Mouse (Mus musculus): ENCODE measurements around the gene Srcin1.

The Srcin1 gene

DNA sequence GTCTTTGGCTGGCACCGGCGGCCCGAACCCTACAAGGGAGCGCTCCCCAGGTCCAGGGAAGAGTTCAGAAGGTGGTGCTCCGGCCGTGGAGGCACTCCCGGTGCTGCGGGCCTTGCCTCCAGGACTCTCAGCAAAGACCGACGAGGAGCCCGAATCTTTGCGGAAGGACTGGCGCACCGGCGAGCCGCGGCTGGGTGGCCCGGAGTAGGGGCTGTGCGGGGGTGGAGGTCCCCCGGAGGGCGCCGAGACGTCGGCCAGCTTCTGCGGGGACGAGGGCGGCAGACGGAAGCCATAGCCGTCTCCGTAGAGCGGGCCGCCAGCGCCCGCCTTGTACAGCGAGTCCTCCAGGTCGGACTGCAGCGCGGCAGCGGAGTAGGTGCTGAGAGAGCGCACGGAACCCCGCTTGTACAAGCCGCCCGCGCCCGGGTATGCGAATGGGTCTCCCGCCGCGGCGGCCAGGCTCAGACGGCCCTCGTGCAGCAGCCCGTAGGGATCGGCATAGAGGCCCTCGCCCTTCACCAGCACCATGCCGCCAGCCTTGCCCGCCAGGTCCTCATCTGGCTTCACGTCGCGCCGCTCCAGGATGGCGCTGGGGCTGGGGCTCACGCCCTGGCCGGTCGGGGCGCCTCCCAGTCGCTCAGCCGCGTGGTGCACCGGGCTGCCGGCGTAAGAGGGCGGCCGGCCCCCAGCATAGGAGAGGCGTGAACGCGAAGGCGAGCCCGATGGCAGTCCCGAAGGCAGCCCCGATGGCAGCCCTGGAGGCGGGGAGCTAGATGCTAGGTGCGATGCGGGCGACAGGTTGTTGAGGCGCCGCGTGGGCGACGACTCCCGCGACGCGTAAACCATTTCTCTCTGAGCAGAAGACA lies 41.3 kb downstream of the Srcin1 start:
- no peak for DNase-seq (ENCODE audit: low read depth, low spot score)

- no peak for DNase-seq (ENCODE audit: low read depth, low spot score)
Observed at GRCm38 (mm10) chr11:97533653-97534052, 42.3 kb downstream of the Srcin1 start.

DNA sequence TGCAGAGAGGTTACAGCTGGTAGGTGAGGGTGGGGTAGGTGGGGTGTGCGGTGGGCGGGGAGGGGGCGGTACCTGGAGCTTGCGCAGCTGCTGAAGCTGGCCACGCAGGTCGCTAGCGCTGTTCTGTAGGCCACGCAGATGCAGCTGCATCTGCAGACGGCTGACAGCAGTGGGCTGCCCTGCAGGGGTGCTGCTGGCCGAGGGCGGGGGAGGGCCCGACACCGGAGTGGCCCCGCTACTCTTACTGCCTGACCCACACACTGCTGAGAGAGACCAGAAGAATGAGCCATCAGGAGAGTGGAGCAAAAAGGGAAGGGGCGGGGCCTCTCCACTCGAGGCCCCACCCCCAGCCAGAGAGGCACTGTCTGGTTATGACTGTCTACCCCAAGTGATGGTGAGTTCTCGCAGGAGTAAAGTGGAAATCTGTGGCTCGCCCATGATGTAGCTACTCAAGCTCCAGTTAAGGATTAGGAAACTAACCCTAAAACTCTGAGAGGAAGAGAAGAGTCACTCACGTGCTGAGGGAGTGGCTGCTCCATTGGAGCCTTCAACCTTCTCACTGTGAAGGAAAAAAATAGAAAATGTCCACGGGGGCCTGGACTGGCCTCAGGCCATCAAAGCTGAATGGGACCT lies 42.9 kb downstream of the Srcin1 start:
- no peak for DNase-seq (ENCODE audit: low read depth, low spot score)

- no peak for DNase-seq (ENCODE audit: low read depth, low spot score)
Observed at GRCm38 (mm10) chr11:97532354-97532753, 43.6 kb downstream of the Srcin1 start.

- peak; percentile 82 for DNase-seq (ENCODE audit: low read depth, low spot score)
Observed at GRCm38 (mm10) chr11:97531381-97532260, 44.4 kb downstream of the Srcin1 start.

- DNase-seq (ENCODE audit: low read depth, low spot score) = no peak
Observed at GRCm38 (mm10) chr11:97530961-97531360, 45.0 kb downstream of the Srcin1 start.

GRCm38 (mm10) chr11:97530069-97530468 lies 45.9 kb downstream of the Srcin1 start:
- no peak for DNase-seq (ENCODE audit: low read depth, low spot score)

GRCm38 (mm10) chr11:97528282-97528808 lies 47.6 kb downstream of the Srcin1 start:
- no peak for DNase-seq (ENCODE audit: low read depth, low spot score)

- no peak for DNase-seq (ENCODE audit: low read depth, low spot score)
Observed at GRCm38 (mm10) chr11:97525313-97525712, 50.7 kb downstream of the Srcin1 start.

DNA sequence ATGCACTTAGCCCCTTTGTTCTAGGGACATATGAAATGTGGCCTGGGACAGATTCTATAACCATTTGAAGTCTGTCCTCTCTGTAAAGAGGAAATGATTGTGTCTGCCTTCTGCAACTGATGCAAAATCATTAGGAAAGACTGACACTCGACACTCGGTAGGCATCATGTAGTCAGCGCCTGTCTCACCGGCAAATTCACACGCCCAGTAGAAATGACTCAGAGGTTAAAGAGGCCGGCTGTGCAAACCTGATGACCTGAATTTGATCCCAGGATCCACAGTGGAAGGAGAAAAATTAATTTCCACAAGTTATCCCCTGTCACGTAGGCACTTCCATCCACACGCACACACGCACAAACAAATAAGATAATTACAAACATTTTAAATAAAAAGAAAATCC lies 51.7 kb downstream of the Srcin1 start:
- no peak for DNase-seq (ENCODE audit: low read depth, low spot score)

DNA sequence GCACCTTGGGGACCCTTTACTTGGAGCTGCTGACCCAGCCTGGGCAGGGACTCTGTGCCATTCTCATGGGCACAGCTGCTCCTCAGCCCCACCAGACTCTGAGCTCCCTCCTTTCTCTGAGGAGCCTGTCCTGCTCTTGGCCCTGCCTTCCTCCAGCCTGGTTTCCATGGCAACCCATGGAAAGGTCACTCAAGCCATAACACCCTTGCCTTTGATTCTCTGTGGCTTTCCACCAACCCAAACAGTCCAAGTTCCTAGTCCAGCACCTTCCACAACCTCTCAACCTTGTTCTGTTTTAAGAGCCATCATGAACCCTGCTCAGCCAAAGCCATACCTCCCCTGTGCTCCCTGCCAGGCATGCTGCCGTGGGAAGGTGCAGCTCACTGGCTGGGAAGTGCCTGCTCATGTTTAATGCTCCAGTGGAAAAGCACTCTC lies 52.1 kb downstream of the Srcin1 start:
- DNase-seq (ENCODE audit: low read depth, low spot score) = no peak

DNA sequence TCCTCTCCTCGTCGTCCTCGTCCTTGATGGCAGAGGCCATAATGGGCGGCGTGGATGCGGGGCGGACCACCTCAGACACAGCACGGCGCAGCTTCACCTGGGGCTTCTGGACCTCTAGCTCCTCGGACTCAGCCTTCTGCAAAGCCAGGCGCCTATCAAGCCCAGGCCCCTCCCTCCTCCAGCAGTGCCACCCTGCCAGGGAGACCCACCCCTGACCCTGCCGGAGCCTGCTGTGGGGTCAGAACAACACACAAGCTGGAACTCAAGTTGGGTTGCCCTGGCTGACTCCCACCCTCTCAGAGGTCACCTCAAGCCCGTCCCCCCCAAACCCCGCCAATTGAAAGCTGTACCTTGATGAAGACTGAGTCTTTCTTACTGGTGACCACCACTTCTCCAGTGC lies 52.9 kb downstream of the Srcin1 start:
- DNase-seq (ENCODE audit: low read depth, low spot score) = no peak

- no peak for DNase-seq (ENCODE audit: low read depth, low spot score)
Observed at GRCm38 (mm10) chr11:97521741-97522474, 54.1 kb downstream of the Srcin1 start.

DNA sequence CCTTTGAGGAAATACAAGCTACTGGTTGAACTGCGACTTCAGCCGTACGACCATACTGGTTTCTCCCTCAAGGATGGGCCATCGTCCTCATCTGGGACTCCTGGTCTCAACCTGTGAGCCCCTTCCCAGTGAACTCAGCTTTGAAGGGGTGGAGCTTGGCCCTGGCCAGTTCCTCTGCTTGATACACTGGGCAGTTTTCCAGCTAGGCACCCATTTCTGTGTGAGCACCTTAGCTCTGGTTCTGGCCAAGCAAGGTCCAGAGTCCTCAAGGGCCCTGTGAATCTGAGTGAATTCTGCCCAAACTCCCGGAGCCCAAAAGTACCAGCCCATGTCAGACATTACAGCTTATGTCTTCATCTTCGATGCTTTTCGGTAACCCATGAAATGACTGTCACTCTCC lies 55.4 kb downstream of the Srcin1 start:
- DNase-seq (ENCODE audit: low read depth, low spot score) = no peak

DNA sequence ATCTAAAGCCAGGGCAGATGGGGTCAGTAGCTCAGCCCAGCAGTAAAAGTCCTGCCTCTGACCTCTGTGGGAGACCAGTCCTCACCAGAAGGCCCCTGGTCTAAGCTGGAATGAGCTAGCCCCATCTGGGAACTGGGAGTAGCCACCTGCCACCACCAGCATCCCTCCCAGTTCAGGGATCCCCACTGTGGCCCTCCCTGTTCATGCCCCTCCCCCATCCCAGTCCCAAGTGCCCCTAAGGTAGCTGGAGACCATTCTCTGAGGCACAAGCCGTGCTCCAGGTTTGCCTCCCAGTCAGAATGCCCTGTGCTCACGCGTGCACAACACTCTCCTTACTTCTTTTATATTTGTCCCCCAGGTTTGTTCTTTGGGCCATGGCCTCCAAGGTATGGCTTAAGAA lies 62.9 kb downstream of the Srcin1 start:
- DNase-seq (ENCODE audit: low read depth, low spot score) = no peak

GRCm38 (mm10) chr11:97512511-97512910 lies 63.5 kb downstream of the Srcin1 start:
- DNase-seq (ENCODE audit: low read depth, low spot score) = no peak

DNA sequence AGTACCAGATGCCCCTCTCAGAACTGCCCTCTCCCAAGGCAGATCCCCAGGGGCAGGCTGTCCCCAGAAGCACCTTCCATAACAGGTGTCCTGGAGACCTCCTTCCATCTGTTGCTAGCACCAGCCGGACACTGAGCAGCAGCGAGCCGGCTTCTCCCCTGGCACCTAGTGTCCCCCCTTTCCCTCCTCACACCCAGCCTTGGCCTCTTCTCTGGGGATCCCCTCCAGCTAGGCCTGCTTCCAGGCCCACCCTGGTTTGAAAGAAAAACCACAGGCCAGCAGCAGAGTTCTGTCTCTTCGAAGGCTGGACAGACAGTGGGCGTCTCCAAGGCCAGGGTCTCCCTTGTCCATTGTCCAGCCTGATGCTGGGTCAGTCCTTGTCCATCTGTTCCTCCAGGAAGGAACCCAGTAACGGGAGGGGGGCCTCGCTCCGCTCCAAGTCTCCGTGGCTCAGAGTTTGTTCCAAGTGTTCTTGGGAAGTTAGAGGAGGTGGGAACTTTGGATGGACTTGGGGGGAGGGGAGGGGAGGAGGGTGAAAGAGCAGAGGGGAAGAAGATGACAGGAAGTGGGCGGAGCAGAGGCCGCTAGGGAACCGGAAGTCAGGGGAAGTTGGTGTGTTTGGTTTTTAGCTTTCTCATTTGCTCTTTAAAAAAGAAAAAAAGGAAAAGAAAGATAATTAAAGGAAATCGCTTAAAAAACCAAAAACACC lies 64.2 kb downstream of the Srcin1 start:
- DNase-seq (ENCODE audit: low read depth, low spot score) = no peak

- DNase-seq (ENCODE audit: low read depth, low spot score) = no peak
Observed at GRCm38 (mm10) chr11:97510966-97511660, 64.9 kb downstream of the Srcin1 start.

DNA sequence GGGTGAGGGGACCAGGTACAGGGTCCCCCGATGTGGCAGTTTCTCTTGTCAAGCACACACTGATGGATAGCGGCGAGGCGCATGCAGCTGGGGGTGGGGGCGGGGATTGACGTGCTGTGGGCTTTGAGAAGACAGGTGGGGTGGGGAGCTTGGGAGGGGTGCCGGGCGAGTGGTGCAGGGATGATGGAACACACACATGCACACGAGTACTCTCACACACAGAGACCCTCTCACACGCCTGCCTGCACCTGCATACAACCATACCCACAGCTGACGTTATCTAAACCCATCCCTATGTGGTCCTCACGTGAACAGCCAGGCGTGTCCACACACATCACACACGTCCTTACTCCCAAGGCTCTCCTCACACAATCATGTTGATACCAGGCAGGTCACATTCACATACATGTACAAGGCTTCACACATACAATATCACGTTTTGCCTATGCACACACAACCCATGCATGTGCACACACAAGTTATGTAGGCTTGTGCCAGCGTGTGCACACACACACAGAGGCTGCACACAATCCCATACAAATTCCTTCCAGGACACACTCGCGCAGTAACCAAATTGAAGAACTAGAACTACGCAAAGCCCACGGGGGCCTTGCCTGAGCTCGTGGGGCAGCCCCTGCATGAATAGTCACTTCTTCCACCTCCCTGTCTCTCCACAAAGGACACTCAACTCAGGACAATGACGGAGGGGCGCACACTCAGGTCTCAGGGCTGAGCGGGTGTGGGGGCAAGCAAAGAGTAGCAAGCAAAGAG lies 66.1 kb downstream of the Srcin1 start:
- DNase-seq (ENCODE audit: low read depth, low spot score) = no peak

Data from embryo, embryonic 11.5 days (tissue).